Mouse (Mus musculus): ENCODE results near the gene Slc34a2.

Gene Slc34a2

DNA sequence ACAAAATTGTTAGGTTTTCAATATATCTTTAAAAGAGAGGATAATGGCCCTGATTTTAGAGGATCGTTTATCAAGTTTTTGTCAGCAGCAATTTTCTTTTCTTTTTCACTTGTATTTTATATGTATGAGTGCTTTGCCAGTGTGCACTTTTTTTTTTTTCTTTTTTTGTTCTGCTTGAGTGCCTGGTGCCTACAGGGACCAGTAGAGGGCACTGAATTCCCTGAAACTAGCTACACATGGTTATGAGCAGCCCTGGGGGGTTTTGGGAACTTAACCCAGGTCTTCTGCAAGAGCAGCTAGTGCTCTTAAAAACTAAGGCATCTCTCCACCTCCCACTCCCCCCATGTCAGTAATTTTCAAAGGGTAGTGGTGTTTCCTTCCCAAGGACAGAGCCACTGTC lies 70.8 kb downstream of the Slc34a2 start:
- no peak for DNase-seq (ENCODE audit: extremely low spot score, low read depth, low spot score)

DNA sequence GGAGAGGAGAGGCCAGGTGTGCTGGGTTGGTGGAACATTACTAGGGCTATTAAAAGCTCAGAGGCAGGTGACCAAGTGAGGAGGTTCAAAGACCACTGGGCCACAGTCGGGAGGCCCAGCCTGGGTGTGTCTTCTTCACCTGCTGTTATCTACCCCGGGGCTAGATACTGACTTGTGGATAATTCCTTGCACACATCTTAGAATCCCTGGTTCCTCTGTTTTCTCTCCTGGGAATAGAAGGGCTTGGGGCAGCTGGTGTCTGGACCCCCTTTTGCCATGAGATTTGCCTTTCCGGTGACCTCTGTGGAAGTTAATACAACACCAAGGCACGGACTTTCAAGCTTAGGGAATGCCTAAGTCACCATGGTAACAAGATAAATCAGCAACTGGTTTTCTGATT lies 72.3 kb downstream of the Slc34a2 start:
- DNase-seq (ENCODE audit: extremely low spot score, low read depth, low spot score), result no peak

DNA sequence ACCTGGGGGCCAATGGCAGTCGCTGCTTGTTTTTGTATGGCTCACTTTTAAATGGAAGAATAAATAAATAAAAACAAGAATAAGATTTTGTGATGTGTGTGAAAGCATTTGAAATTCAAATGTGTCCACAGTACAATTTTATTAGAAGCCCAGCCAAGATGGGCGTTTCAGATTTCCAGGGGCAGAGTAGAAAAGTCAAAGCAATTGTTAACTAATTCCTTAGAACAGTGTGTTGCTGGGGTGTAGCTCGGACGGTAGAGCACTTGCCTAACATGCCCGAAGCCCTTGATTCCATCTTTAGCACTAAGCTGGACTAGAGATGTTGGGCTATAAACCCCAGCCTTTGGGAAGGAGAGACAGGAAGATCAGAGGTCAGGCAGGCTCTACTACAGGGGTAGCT lies 73.2 kb downstream of the Slc34a2 start:
- DNase-seq (ENCODE audit: extremely low spot score, low read depth, low spot score), result no peak

DNA sequence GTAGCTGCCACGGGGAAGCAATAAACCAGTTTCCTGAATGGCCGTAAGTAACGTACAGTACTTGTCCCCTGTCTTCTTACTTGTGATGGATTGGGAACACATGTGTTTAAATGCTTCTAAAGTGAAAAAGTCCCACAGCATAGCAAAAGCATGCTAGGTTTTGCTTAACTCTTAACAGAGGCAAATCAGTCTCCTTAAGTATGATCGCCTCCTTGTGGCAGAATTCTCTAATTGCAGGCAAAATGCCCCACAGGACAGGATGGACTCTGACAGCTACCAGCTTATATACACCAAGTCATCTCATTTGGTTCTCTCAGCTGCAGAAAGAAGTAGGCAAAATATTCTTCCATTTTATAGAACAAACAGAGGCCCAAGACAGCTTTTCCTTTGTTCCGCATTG lies 75.1 kb downstream of the Slc34a2 start:
- no peak for DNase-seq (ENCODE audit: extremely low spot score, low read depth, low spot score)

DNA sequence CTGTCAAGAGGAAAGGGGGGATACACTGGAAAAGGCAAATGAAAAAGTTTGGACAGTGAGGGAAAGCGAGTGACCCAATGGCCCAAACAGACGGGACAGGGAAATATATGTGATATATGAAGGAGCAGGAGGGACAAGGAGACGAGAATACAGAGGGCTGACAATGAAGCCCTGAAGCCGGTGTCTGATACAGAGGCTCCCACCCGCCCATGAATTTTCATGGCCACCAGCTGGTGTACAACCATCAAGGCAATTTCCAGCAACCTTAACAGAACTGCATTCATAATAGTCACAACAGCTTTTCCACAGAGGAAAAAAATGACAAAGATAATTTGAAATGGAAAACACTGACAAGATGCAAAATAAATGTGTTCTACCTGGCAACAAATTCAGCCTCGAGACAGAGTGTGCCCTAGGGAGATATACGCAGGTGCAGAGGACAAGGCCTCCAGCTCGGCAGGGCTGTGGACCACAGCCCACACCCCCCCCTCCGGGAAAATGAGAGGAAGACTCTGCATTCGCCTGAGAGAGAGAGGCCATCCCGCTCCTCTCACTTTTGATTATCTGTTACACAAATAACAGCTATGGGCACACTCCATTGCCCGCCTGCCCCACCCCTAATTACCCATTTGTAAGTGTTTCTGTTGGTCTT lies 76.9 kb downstream of the Slc34a2 start:
- no peak for DNase-seq (ENCODE audit: extremely low spot score, low read depth, low spot score)

DNA sequence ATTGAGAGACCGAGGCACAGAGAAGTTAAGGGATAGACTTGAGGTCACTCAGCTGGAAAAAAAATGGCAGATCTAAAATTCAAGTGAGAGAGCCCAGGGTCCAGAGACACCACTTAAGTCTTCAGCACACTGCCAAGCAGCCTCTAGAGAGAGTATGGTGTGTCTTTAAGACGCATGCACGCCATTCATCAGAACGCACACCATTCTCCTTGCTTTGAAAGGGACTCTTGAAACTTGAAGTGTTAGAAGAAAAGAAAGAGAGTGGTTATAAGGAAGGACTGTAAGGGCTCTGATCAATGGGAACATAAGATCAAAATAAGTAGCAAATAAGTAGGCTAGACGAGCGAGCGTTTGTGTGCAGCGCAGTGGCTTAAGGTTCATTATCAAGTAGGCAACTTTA lies 80.3 kb downstream of the Slc34a2 start:
- DNase-seq (ENCODE audit: extremely low spot score, low read depth, low spot score), result no peak

DNA sequence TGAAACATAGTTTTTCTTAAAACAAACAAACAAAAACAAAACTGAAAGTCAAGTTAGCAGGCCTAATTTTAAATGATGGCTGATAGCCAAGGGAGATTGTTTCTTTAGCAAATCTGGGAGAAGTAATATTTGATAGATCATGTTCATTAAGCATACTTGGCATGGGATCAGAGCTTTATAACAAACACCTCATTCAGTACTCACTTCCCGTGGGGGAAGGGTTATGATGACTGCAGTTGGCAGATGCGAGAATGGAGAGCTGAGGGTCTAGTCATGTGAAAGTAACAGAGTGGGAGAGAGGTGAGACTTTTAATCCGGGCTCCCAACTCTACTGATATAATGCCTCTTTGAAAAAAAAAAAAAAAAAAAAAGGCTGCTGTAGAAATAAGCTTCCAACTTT lies 81.8 kb downstream of the Slc34a2 start:
- no peak for DNase-seq (ENCODE audit: extremely low spot score, low read depth, low spot score)

Measured in hindlimb bud, embryonic 11.5 days (tissue).